Mouse (Mus musculus) brain, adult 2 months (tissue): Measurements from ENCODE around the gene Itm2b.

Experiments
- DNase-seq: peaks from one replicate; pipeline ENCODE4 v3.0.0; 2011; ENCODE audit warnings: low read depth, low spot score

Itm2b gene

DNA sequence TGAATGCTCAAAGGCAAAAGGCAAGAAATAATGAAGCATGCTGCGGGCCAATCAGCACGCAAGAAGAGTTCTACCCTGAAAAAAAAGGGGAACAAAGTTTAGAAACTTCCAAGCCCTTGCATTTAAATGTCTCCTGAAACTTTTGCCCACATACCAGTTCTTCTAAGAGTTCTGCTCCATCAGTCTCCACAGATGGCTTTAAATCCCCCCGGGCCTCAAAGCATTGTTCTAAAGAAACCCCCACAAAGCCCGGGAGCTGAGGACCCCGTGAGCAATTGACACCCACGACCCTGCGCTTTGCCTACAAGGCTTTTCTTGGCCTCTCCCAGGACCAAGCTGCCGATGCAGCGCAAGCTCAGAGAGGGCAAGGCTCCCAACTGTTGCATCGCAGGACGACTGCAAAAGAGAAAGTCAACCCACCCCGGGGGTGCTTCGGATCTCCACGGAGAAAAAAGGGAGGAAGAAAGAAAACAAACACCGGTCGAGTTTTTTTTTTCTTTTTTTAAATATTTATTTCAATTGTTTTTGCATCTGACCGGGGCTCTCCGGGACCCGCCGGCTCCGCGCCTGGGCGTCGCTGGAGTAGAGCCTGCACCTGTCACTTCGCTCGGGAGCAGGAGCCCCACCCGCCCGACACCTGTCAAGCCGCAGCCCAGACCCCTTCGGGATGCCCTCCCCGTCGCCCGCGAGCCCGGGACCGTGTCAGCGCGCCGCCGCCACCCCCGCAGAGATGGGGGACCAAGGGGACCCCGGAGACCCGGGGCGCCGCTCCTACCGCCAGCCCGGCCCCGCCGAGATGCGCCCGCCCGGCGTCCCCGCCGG, 60.2 kb downstream of the Itm2b start:
- peak; percentile 36 for DNase-seq

GRCm38 (mm10) chr14:73323965-73324364, 61.1 kb downstream of the Itm2b start:
- DNase-seq: no peak

DNA sequence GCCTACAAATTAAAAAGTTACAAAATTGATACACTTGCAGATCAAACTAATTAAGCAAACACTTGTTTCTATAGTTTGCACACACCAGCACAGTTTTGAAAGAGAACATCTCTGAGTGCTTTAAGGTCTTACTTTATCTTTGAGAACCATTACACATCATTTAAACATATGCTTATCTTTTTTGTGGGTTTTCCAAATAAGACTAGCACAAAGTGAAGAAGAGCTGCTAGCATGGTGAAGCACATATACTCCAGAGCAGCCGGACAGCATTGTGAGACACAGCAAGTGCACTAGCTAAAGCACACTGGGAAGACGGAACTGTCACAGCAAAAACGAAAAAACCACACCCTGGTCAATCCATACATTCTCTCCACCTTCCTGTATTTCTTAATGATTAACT, 62.9 kb downstream of the Itm2b start:
- DNase-seq: no peak

GRCm38 (mm10) chr14:73316933-73317332, 68.2 kb downstream of the Itm2b start:
- DNase-seq: no peak

GRCm38 (mm10) chr14:73313864-73314263, 71.2 kb downstream of the Itm2b start:
- DNase-seq: no peak

DNA sequence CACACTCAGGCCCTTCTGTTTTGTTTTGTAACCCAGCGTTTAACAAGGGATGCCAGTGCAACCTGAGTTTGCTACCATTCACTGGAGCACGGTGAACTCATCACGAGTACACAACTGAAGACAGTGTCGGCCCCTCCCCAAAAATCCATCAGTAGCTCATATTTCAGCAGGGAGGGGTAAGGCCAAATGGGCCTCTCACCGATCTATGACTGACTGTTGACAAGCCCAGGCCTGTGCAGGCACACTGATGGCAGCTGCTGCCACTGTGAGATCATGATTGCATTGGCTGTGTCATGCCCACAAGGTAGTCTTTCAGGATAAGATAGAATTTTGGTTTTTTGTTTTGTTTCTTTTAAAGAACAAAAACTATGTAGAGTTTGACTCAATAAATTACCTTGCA, 71.7 kb downstream of the Itm2b start:
- no peak for DNase-seq

DNA sequence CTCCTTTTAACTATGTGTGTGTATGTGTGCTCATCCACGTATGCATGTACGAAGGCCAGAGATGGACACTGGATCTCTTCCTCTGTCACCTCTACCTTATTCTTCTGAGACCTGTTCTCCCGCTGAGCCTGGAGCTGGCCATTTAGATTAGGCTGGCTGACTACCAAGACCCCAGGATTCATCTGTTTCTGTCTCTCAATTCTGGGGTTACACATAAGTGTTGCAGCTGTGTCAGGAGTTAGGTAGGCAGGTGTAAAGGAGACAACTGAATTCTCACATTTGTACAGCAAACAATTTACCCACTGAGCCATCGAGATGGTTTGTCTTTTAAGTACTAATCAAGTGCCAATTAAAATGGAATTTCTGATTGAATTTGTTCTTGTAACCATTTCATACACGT, 72.2 kb downstream of the Itm2b start:
- no peak for DNase-seq
